Mouse (Mus musculus): ENCODE data around the gene Chchd2. TPM values are rescaled to one million over a fixed set of nuclear protein-coding genes. Genes with fewer than 3 reads are reported as not detected.
A peak's percentile ranks its signal among the peaks of the same experiment; 100 is the strongest.

Chchd2 gene
- polyA plus RNA-seq, 1 experiment = 90.6 TPM

DNA sequence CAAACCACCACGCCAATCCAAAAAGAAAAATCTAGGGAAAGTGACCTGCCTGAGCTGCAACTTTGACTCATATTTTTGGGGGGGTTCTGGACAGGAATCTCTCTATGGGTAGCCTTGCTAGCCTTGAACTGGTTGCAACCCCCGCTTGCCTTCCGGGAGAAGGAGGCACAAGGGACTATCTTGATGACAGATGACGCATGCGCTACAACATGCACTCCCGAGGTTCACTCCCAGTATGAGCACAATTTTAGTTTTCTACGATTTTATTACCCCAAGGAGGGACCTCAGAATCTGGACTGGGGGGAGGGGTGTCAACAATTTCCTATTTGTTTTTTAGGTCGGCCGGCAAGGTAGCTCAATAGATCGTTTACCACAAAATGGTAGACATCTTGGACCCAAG is 999 bp downstream of the Chchd2 start:
- Histone ChIP-seq H3K4me1 (ENCODE audit: control insufficient read depth) (peaks cover 25% of the 10 kb centered on the region), H3K36me3 (ENCODE audit: control insufficient read depth) (peaks cover 38% of the 10 kb centered on the region), H3K27me3 (ENCODE audit: control insufficient read depth) (no peaks in the 10 kb centered on the region), H3K4me3 (replicated peaks) (peak overlapping the region; percentile 73), H3K9me3 (ENCODE audit: control insufficient read depth, low read length) (peaks cover 2% of the 10 kb centered on the region; the same call in 1 of the 2 replicates)
- TF ChIP-seq TAL1 (IDR thresholded peaks at IDR 0.05; ENCODE audit: low read length) (no peak), GATA1 (IDR thresholded peaks at IDR 0.05; ENCODE audit: low read length) (peak; percentile 66)

DNA sequence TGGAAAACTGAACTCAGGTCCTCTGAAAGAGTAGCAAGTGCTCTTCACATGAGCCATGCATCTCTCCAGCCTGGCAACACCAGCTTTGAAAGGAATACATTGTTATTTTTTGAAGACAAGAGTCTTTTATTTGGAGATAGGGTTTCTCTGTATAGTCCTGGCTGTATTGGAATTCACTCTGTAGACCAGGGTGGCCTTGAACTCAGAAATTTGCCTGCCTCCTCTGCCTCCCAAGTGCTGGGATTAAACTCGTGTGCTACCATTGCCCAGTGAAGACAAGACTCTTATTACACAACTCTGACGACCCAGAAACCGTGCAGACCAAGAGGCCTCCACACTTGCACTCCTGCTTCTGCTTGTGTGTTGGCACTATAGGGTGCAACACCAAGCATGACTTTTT is 7.4 kb downstream of the Chchd2 start:
- peaks cover 51% of the 10 kb centered on the region for H3K36me3 ChIP-seq (ENCODE audit: control insufficient read depth)
- no peak for TF ChIP-seq TAL1 (IDR thresholded peaks at IDR 0.05; ENCODE audit: low read length)
- TF ChIP-seq GATA1 (IDR thresholded peaks at IDR 0.05; ENCODE audit: low read length) = no peak
- no peaks in the 10 kb centered on the region for H3K9me3 ChIP-seq (ENCODE audit: control insufficient read depth, low read length)
- H3K27me3 ChIP-seq (ENCODE audit: control insufficient read depth) = no peaks in the 10 kb centered on the region
- H3K4me3 ChIP-seq (replicated peaks) = no peak overlapping the region
- peaks cover 5% of the 10 kb centered on the region for H3K4me1 ChIP-seq (ENCODE audit: control insufficient read depth)

DNA sequence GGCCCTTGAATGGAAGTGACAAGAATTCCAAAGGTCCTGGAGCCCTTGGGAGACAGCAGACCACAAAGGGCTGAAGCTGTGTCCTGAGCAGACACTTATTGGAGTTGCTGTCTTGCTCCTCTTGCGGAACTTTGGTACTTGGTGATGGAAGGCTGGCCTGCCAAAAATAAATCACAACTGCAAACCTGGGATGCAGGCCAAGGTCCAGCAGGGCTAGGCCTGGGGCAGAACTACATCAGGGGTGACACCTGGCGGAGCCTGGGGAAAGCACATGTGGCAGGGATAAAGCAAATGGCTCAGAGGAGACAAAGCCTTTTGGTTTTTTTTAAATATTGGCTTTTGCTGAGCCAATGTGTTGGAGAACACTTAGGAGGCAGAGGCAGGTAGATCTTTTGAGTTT is 8.3 kb downstream of the Chchd2 start:
- no peaks in the 10 kb centered on the region; the same call in none of the 2 replicates for H3K4me1 ChIP-seq (ENCODE audit: control insufficient read depth)
- H3K36me3 ChIP-seq (ENCODE audit: control insufficient read depth) = peaks cover 42% of the 10 kb centered on the region
- H3K9me3 ChIP-seq (ENCODE audit: control insufficient read depth, low read length) = no peaks in the 10 kb centered on the region
- H3K4me3 ChIP-seq (replicated peaks) = no peak overlapping the region
- H3K27me3 ChIP-seq (ENCODE audit: control insufficient read depth) = no peaks in the 10 kb centered on the region
- TF ChIP-seq TAL1 (IDR thresholded peaks at IDR 0.05; ENCODE audit: low read length) (no peak), GATA1 (IDR thresholded peaks at IDR 0.05; ENCODE audit: low read length) (no peak)

DNA sequence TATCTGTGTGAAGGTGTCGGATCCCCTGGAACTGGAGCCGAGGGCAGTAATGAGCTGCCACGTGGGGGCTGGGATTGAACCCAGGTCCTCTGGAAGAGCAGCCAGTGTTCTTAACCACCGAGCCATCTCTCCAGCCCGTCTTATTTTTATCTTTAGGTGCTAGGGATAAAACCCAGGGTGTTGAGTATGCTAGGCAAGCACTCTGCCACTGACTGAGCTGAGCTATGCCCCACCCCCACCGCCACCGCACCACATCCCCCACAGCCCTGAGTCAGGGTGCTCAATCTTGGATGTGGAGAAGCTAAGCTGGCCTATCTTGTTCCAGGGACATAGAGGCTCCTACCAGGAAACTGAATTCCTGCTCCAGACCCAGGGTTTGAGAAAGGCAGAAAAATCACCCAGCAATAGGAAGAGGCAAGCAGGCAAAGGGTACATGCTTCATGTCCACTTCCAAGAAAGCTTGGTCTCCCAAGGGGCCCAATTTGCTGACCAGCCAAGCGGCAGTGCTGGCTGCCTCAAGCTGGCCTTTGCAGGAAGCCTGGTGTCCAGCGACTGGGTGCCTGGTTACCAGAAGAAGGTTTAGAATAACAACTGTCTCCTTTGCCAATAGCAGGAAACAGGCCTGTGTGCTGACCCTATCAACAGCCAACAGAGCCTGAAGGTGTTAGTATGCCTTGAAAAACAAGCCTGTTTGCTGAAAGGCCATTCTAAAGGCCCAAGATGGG is 9.4 kb downstream of the Chchd2 start:
- TF ChIP-seq TAL1 (IDR thresholded peaks at IDR 0.05; ENCODE audit: low read length) = no peak
- no peak for TF ChIP-seq GATA1 (IDR thresholded peaks at IDR 0.05; ENCODE audit: low read length)
- Histone ChIP-seq H3K36me3 (ENCODE audit: control insufficient read depth) (peaks cover 34% of the 10 kb centered on the region), H3K27me3 (ENCODE audit: control insufficient read depth) (no peaks in the 10 kb centered on the region), H3K4me3 (replicated peaks) (no peak overlapping the region), H3K4me1 (ENCODE audit: control insufficient read depth) (no peaks in the 10 kb centered on the region; the same call in none of the 2 replicates), H3K9me3 (ENCODE audit: control insufficient read depth, low read length) (no peaks in the 10 kb centered on the region)

DNA sequence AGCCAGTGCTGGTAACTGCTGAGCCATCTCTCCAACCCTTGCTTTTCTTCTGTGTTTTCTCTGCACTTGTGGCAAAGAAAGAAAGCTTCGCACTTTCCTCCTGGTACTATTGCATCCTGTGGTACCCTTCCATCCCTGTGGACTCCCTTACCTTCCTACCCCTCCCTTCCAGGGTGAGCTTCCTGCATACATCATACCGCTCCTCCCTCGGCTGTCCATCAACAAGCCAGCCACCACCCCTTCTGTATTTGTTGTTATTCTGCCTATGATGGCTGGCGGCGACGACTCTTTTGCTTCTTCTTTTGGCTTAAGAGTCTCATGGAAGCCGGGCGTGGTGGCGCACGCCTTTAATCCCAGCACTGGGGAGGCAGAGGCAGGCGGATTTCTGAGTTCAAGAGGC is 12.2 kb downstream of the Chchd2 start:
- no peaks in the 10 kb centered on the region for H3K27me3 ChIP-seq (ENCODE audit: control insufficient read depth)
- no peak overlapping the region for H3K4me3 ChIP-seq (replicated peaks)
- no peaks in the 10 kb centered on the region; the same call in none of the 2 replicates for H3K4me1 ChIP-seq (ENCODE audit: control insufficient read depth)
- TF ChIP-seq GATA1 (IDR thresholded peaks at IDR 0.05; ENCODE audit: low read length) (no peak), TAL1 (IDR thresholded peaks at IDR 0.05; ENCODE audit: low read length) (no peak)
- H3K36me3 ChIP-seq (ENCODE audit: control insufficient read depth) = peaks cover 8% of the 10 kb centered on the region
- H3K9me3 ChIP-seq (ENCODE audit: control insufficient read depth, low read length) = no peaks in the 10 kb centered on the region

DNA sequence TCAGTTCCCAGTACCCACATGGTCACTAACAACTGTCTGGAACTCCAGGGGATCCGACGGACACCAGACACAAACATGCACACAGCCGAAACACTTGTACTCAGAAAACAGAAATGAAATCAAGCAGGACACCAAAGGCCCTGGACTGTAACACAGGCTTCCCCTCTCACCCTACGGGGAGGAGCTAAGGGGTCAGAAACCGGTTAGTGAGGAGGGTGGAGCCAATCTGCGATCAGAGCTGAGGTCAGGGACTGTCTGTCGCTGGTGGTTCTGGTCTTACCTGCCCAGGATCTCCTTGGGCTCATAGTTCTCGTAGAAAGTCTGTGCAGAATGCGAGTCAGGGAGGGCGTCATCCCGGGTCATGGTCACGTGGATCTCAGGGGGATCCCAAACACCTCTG is 13.3 kb downstream of the Chchd2 start:
- Histone ChIP-seq H3K4me3 (replicated peaks) (no peak overlapping the region), H3K27me3 (ENCODE audit: control insufficient read depth) (no peaks in the 10 kb centered on the region), H3K36me3 (ENCODE audit: control insufficient read depth) (no peaks in the 10 kb centered on the region), H3K9me3 (ENCODE audit: control insufficient read depth, low read length) (no peaks in the 10 kb centered on the region), H3K4me1 (ENCODE audit: control insufficient read depth) (no peaks in the 10 kb centered on the region; the same call in none of the 2 replicates)
- TF ChIP-seq TAL1 (IDR thresholded peaks at IDR 0.05; ENCODE audit: low read length) (no peak), GATA1 (IDR thresholded peaks at IDR 0.05; ENCODE audit: low read length) (no peak)

DNA sequence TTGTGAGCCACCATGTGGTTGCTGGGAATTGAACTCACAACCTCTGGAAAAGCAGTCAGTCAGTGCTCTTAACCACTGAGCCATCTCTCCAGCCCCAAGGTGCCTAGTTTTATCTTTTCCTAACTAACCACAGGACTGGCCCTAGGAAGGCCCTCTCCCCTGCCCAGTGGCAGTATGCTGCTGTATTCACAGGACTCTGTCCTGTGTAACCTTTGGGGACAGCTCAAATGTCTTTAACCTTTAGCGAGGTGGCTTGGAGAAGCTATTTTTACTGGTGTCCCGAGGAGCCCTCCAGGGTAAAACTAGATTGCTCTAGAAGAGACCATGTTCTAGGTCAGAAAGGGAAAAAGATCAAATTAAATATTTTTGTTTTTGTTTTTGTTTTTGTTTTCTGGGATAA is 16.0 kb downstream of the Chchd2 start:
- Histone ChIP-seq H3K4me3 (replicated peaks) (no peak overlapping the region), H3K4me1 (ENCODE audit: control insufficient read depth) (peaks cover 2% of the 10 kb centered on the region), H3K9me3 (ENCODE audit: control insufficient read depth, low read length) (no peaks in the 10 kb centered on the region), H3K27me3 (ENCODE audit: control insufficient read depth) (no peaks in the 10 kb centered on the region), H3K36me3 (ENCODE audit: control insufficient read depth) (no peaks in the 10 kb centered on the region)
- TF ChIP-seq GATA1 (IDR thresholded peaks at IDR 0.05; ENCODE audit: low read length) (no peak), TAL1 (IDR thresholded peaks at IDR 0.05; ENCODE audit: low read length) (no peak)

DNA sequence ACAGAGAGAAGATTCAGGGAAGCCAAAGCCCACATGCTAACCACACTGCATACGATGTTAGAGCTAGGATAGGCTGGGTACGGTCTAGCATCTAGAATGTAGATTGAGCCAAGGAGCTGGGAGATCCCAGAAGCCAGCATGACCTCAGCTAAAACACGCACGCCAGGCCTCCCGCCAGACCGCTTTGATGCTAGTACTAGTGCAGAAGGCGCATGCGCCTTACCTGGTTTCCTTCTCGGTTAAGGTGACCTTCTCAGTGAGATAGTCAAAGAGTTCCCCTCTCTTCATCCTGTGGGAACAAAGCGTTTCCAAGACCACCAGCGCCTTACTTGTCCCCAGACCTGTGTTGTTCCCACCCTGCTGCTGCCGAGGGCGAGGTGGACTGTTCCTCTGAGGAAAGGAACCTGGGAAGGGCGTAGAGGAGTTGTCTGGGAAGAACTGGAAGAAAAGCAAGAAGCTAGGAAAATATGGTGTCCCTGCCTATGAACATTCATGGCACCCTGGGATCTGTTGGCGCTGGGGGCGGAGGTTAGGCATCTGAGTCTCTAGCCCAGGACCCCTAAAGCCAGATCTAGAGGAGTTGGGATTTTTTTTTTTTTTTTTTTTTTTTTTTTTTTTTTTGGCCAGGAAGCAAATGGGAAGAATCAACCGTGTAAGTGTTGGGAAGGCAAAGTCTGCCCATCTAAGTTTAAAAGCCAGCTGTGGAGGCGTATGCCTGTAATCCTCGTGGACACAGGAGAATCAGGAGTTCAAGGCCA is 17.9 kb downstream of the Chchd2 start:
- TF ChIP-seq GATA1 (IDR thresholded peaks at IDR 0.05; ENCODE audit: low read length) (no peak), TAL1 (IDR thresholded peaks at IDR 0.05; ENCODE audit: low read length) (no peak)
- Histone ChIP-seq H3K4me3 (replicated peaks) (no peak overlapping the region), H3K27me3 (ENCODE audit: control insufficient read depth) (no peaks in the 10 kb centered on the region; the same call in 1 of the 2 replicates), H3K36me3 (ENCODE audit: control insufficient read depth) (no peaks in the 10 kb centered on the region), H3K4me1 (ENCODE audit: control insufficient read depth) (peaks cover 11% of the 10 kb centered on the region), H3K9me3 (ENCODE audit: control insufficient read depth, low read length) (no peaks in the 10 kb centered on the region)

DNA sequence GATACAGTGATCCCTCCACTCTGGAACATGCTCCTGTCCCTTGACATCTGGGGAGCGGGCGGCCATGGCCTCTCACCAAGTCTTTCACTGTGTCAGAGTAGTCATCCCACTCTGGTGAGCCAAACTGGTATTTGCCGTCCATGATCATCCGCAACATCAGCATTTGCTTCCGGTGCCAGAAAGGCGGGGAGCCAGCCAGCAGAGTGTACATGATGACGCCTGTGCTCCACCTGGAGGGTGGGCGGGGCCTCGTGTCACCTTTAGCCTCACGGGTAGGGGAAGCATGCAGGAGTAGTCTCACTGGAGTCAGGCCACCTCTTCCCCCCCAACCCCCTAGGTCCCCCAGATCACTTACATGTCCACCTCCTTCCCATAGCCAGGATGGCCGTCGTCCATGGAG is 21.4 kb downstream of the Chchd2 start:
- Histone ChIP-seq H3K27me3 (ENCODE audit: control insufficient read depth) (no peaks in the 10 kb centered on the region; the same call in 1 of the 2 replicates), H3K4me3 (replicated peaks) (no peak overlapping the region), H3K4me1 (ENCODE audit: control insufficient read depth) (peaks cover 15% of the 10 kb centered on the region), H3K9me3 (ENCODE audit: control insufficient read depth, low read length) (peaks cover 8% of the 10 kb centered on the region), H3K36me3 (ENCODE audit: control insufficient read depth) (peaks cover 17% of the 10 kb centered on the region)
- TF ChIP-seq GATA1 (IDR thresholded peaks at IDR 0.05; ENCODE audit: low read length) = no peak
- no peak for TF ChIP-seq TAL1 (IDR thresholded peaks at IDR 0.05; ENCODE audit: low read length)
